In genomic region chr11:50638197-50638867, GRCm38 (mm10) we compare ENCODE assay signal across 21 mouse cellular contexts. TPM values are rescaled to one million over a fixed set of nuclear protein-coding genes. Genes with fewer than 3 reads are reported as not detected.
DNase-seq lines count a peak whose midpoint lies in the region; ATAC-seq and TF ChIP-seq lines count a peak whose summit lies in the region.
"Had no signal": no experiment of that assay in that cellular context is flagged by ENCODE, and none has a peak within 500 bp of the region (broad histone marks: within the 10 kb centered on the region; RNA-seq: fewer than 3 reads in every experiment).

No protein-coding gene starts in this region.

- no peak for TF ChIP-seq CTCF in gastrocnemius, adult 2 months (IDR thresholded peaks at IDR 0.05)

- ATAC-seq in granulocyte monocyte progenitor cell, adult 5-6 weeks (replicated peaks; ENCODE audit: poor library complexity, severe bottlenecking), result peak; percentile 74
- ATAC-seq: intestine, embryonic 15.5 days had no signal

- H3K36me3 ChIP-seq in embryonic facial prominence, embryonic 10.5 days (replicated peaks), result no peaks in the 10 kb centered on the region
- H3K36me3 ChIP-seq: forebrain, embryonic 12.5 days; heart, embryonic 15.5 days; hindbrain, embryonic 10.5 days; intestine, embryonic 15.5 days; limb, embryonic 12.5 days; liver, embryonic 13.5 days; lung, embryonic 15.5 days had no signal

- peak overlapping the region; percentile 60 for H3K27ac ChIP-seq in gastrocnemius, adult 2 months
- no peak overlapping the region for H3K27ac ChIP-seq in embryonic facial prominence, embryonic 10.5 days (replicated peaks)
- H3K27ac ChIP-seq: forebrain, embryonic 12.5 days; heart, embryonic 15.5 days; hindbrain, embryonic 10.5 days; intestine, embryonic 15.5 days; kidney, postnatal 0 days; left cerebral cortex, adult 2 months; limb, embryonic 12.5 days; liver, embryonic 13.5 days; lung, embryonic 15.5 days had no signal

- 93% methylated on average over 13 of the region's 13 CpGs for WGBS in embryonic facial prominence, embryonic 10.5 days

- intact Hi-C loops in gastrocnemius, adult 2 months (cut with DNase I), result loop anchor here (5.0 kb wide), 1 partner anchor 34 kb away; no protein-coding TSS in a partner anchor

- peaks cover 9% of the 10 kb centered on the region for H3K4me1 ChIP-seq in embryonic facial prominence, embryonic 10.5 days
- H3K4me1 ChIP-seq: forebrain, embryonic 12.5 days; hindbrain, embryonic 10.5 days; liver, embryonic 13.5 days had no signal

- H3K27me3 ChIP-seq in embryonic facial prominence, embryonic 10.5 days (replicated peaks; ENCODE audit: low read depth, poor library complexity, severe bottlenecking), result no peaks in the 10 kb centered on the region
- H3K27me3 ChIP-seq: forebrain, embryonic 12.5 days; heart, embryonic 15.5 days; intestine, embryonic 15.5 days; limb, embryonic 12.5 days; liver, embryonic 13.5 days; lung, embryonic 15.5 days had no signal

- DNase-seq in gastrocnemius, adult 2 months, result peak; percentile 73
- no peak for DNase-seq in gastrocnemius, postnatal 10 days
- DNase-seq in brain, adult 2 months (ENCODE audit: low read depth, low spot score), result peak; percentile 83
- peak; percentile 60 for DNase-seq in cerebellum, adult 8-10 months
- no peak for DNase-seq in embryonic facial prominence, embryonic 10.5 days (ENCODE audit: low spot score)
- no peak for DNase-seq in layer of hippocampus, adult 9-11 months
- DNase-seq in frontal cortex, postnatal 25 days (ENCODE audit: low spot score in 2 of 2), result no peak
- DNase-seq: adrenal gland, postnatal 10 days; heart, adult 18-20 months; liver, embryonic 13.5 days had no signal

- no peak overlapping the region for H3K4me3 ChIP-seq in gastrocnemius, adult 2 months
- H3K4me3 ChIP-seq in embryonic facial prominence, embryonic 10.5 days, result no peak overlapping the region
- H3K4me3 ChIP-seq: forebrain, embryonic 12.5 days; heart, embryonic 15.5 days; hindbrain, embryonic 10.5 days; intestine, embryonic 15.5 days; left cerebral cortex, adult 2 months; limb, embryonic 12.5 days; liver, embryonic 13.5 days; lung, embryonic 15.5 days had no signal

- no peaks in the 10 kb centered on the region; the same call in 1 of the 2 replicates for H3K9me3 ChIP-seq in embryonic facial prominence, embryonic 10.5 days
- H3K9me3 ChIP-seq: forebrain, embryonic 12.5 days; heart, embryonic 15.5 days; hindbrain, embryonic 10.5 days; intestine, embryonic 15.5 days; liver, embryonic 13.5 days; lung, embryonic 15.5 days had no signal

RNA-seq across cellular contexts. Expression of gene Adamts2, which starts 36.4 kb away (rescaled TPM):
- total RNA-seq in gastrocnemius, adult 2 months (2021), result 1 to 10 TPM; 6.1 to 9.8 TPM
- 10 to 100 TPM; 27.3 to 37.4 TPM for total RNA-seq in gastrocnemius, postnatal 10 days (2021)
- not detected in 2 replicates for total RNA-seq in granulocyte monocyte progenitor cell, adult 5-6 weeks (2014; fragmentation: Nextera tagmentation)
- total RNA-seq in granulocyte monocyte progenitor cell, adult 5-6 weeks (2017), result not detected in 2 replicates
- polyA plus RNA-seq in embryonic facial prominence, embryonic 10.5 days (2016; fragmentation: Nextera tagmentation; extraction: Ambion mirVana), result 0.74 and 1.4 TPM in 2 replicates
- total RNA-seq: CH12.LX; megakaryocyte-erythroid progenitor cell, adult 5-6 weeks had no signal

Comparison
In these comparisons a context has a peak if more than half of its experiments do, and no peak if none do; other contexts are left out.
1. DNase-seq: peak in gastrocnemius, adult 2 months (single experiment), brain, adult 2 months (single experiment) and cerebellum, adult 8-10 months (single experiment); none in gastrocnemius, postnatal 10 days (single experiment), embryonic facial prominence, embryonic 10.5 days (single experiment), layer of hippocampus, adult 9-11 months (single experiment) and frontal cortex, postnatal 25 days (0 of 2).
2. RNA of gene Adamts2, which starts 36.4 kb away (total RNA-seq): 27.3 to 37.4 TPM in gastrocnemius, postnatal 10 days and 6.1 to 9.8 TPM in gastrocnemius, adult 2 months; not detected in granulocyte monocyte progenitor cell, adult 5-6 weeks; every median in the first group is over 4 times any median in the second.